Mouse (Mus musculus): Measurements from ENCODE around the gene Lmf1. TPM values are rescaled to one million over a fixed set of nuclear protein-coding genes. Genes with fewer than 3 reads are reported as not detected.

Lmf1 gene
- polyA plus RNA-seq, 2 experiments from 2014 or later, result 12.1 to 16.7 TPM

DNA sequence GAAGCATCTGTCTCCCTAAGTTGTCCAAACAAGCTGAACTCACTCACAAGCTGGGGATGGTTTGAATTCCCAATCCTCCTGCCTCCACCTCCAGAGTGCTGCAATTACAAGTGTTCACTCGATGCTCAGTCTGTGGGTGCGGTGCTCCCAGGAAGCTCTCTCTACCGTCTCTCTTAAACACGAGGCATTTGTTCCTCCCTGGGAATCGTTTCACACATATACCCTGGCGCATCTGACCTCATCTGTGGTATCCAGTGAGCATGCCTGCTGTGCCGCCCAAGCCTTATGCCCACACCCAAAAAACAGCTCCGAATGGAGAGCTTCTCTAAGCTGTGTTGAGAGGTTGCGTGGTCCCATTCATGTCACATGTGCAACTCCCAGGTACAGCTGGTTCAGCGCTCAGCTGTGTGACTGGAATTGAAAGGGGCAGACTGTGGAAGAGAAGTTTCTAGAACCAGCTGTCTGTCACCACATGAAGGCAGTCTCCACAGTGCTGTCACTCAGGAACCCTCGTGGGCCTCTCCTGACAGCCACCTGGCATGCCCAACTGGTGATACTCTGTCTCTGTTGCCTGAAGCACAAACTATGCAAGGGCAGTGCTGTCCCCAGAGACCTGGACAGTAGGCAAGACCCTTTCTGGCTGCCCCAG is 29.4 kb downstream of the Lmf1 start:
- ATAC-seq, result no peak

DNA sequence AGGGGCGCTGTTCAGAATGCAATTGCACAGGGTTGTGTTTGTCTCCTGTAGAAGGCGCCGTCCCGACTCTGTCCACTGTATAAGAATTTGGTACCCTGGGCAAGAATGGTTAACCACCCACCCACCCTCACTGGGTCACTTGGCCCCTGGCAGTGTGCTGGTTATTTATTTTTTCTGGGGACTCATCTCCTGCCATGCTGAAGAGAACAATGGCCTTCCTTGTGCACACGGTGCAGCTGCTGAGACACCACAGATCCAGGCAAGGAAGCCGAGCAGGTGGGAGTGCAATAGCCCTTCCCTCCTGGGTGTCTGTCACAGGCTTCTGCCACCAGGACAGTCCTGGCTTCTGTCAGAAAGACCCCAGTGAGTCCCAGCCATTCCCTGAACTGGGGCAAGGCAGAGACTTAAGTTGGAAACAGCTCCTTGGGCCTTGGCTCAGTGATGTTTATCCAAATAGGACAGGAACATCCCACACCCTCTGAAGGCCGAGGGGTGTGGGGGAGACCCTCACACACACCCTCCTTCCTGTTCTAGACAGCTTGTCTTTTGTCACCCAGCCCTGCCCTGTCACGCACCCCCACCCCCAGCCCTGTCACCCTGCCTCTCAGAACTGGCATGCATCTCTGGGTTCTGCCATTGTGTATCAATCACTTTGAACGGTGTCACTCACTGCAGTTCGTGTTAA is 30.1 kb downstream of the Lmf1 start:
- no peak for ATAC-seq

DNA sequence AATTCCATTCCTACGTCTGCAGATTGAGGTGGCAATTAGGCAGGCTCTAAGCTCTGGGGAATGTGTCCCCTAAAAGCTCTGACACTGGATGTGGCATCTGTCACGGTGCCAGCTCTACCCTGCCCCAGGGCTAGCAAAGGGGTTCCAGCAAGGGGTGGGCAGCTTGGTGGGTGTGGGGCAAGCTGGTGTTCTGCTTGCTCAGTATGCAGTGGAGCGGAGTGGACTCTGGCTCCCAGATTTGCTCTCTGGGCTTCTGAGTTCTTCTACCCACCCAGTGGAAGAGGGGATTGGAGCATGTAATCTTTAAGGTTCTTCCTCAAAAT is 30.6 kb downstream of the Lmf1 start:
- no peak for ATAC-seq

GRCm38 (mm10) chr17:25610151-25610550 is 31.3 kb downstream of the Lmf1 start:
- no peak for ATAC-seq

DNA sequence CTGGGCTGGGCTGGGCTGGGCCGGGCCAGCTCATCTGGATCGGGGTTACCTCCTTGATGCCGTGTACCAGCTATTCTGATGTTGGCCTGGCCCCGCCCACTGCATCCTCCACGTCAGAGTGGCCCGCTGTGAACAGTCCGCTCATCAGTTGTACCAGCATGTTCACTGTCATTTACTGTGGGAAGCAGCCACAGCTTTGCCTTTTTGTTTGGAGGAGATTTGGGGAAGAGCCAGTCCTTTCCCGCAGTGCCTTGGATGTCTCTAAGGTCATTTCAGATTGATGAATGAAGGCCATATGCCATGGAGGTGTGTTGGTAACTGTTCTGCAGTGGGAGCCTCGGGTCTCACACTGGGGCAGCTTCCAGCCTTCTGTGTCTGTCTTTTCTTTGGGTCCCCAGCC is 33.7 kb downstream of the Lmf1 start:
- ATAC-seq, result no peak

DNA sequence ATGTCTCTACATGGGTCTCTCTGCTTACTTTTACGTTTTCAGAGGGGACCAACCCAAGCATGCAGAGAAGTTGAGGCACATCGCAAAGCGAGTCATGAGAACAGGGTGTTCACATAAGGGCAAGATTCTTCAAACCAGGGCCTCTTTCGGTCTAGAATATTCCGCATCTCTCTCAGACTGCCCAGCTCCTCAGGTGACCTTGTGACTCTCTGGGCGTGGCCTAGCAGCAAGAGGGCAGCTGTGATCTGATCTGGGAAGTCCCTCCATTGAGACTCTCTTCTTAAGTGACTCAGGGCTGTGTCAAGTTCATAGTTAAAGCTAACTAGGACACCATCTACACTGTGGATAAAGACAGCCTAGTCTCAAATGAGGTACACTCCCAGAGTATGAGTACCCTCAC is 34.4 kb downstream of the Lmf1 start:
- ATAC-seq, result no peak

GRCm38 (mm10) chr17:25614723-25615510 is 36.0 kb downstream of the Lmf1 start:
- ATAC-seq, result no peak

DNA sequence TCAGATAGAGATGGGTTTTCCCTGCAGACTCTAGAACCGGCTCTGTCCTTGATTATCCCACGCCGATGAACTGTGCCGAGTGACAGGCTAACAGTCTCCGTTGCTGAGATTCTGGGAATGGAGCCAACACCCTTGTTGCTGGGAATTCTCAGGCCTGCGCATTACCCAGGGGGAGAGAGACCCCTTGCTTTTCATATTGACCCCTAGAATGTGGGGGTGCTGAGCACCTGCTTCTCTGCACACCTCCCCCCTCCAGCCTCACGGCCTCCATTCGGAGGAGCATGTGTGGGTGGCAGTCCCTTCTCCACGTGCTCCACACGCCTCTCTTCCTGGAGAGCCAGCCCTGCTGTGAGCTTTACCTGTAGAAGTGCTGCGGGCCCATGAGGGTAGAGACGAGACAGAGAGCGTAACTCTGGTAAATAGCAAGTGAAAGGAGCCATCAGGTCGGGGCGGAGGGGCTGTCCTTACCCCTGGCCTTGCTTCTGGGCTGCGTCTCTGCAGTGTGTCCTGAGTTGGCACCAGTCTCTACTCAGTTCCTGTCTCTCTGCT is 39.7 kb downstream of the Lmf1 start:
- ATAC-seq, result no peak

DNA sequence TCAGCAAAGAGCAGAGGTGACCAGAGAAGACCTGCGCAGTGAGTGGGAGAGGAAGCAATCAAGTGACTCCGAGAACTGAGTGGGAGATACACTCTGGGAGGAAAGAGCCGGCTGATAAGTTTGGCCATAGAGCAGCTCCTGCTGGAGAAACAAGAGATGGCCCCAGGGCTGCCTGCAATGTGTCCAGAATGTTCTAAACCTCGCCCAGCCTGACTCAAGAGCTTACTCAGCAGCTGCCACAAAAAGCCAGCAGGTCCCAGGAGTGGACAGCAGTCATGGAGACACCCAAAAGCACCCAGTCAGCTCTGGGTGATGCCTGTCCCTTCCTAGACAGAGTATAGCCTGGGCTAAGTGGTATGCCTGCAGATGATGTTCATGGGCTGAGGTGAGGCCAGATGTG is 44.6 kb downstream of the Lmf1 start:
- no peak for ATAC-seq

DNA sequence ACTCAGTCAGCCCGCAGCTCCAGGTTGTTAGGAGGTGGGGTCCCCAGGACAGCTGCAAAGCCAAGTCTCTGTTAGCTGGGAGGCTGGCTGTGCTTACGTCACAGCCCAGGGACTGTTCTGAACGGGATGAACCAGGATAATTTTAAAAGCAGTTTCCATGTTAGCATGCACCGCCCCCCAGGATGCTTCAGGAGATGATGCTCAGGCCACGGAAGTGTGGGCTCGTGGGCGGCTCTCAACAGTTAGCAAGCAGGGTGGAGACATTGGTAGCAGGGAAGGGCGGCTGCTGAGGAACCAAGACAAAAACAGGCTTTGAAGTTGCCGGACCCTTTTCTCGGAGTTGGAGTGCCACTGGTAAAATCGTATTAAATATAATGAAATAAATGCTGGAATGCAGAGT is 45.0 kb downstream of the Lmf1 start:
- no peak for ATAC-seq

GRCm38 (mm10) chr17:25624446-25625119 is 45.7 kb downstream of the Lmf1 start:
- no peak for ATAC-seq

DNA sequence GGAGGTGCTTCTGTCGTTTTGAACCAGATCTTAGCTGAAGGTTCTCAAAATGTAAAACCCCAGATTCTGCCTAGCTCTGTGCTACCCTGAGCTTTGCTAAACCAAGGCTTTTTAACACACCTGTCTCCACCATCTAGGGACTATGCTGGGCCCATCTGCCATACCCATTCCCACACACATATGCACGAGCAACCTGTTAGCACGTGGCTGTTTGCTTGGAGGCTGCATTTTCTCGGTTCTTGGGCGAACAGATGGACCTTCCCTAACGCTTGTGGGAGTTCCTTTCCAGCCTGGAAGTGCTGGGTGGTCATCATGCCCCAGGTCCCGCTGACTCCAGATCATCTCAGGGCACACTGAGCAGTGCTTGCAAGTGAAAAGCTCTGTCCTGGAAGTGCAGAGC is 46.4 kb downstream of the Lmf1 start:
- no peak for ATAC-seq

GRCm38 (mm10) chr17:25626196-25627043 is 47.5 kb downstream of the Lmf1 start:
- no peak for ATAC-seq

DNA sequence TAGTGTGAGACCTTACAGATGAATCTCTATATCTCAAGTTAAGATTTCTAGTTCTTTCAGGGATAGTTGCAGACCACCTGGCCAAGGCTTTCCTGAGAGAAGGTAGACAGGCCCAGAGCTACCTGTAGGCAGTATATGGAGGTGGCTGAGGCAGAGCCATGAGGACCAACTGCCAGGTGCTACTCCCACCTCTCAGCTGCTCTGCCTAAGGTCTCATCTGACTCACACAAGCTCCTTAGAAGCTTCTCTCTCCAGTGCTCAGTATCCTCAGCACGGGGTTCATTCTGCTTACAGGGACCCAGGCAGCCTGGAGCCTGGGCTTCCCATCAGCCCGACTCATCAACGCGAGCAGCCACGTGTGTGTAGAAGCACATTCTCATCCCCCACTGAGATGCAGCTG is 51.4 kb downstream of the Lmf1 start:
- no peak for ATAC-seq

DNA sequence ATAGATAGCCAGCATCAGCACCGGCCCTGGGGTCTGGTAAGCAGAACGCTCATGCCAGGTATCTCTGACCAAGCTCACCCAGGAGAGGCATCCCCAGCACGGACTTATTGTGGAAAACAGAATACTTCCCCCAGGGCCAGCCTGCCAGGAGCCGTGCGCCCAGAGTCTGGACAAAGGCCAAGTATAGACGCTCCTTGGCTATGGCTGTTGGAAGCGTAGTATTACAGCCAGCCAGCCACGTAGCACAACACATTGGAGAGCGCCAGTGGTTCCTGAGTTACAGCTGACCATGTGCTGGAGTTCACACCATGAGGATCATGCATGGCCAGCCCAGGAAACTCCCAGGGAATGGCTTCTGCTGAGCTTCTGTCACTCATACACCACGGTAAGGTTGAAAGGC is 55.2 kb downstream of the Lmf1 start:
- ATAC-seq, result no peak

DNA sequence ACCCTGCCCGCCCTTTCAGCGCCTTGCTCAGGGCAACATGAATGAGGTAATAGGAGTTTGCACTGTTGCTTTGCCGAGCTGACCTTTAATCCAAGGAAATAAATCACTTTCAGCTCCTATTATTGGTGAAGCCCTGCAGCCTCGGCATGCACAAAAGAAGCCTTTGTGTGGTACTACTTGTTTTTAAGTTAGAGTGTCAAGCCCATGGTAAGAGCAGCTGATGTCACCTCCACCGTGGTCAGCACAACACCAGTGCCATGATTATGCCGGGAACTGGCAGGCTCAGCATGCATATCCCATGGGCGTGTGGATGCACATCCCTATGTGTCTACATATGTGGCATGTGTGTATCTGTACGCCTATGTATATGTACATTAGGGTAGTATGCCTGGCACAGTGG is 56.5 kb downstream of the Lmf1 start:
- ATAC-seq, result no peak

- ATAC-seq, result no peak
These were observed 56.9 kb downstream of the Lmf1 start for GRCm38 (mm10) chr17:25635806-25636205.

- ATAC-seq, result no peak
These were observed 59.1 kb downstream of the Lmf1 start for GRCm38 (mm10) chr17:25637986-25638385.

- no peak for ATAC-seq
These were observed 59.6 kb downstream of the Lmf1 start for GRCm38 (mm10) chr17:25638442-25638841.

GRCm38 (mm10) chr17:25640956-25641355 is 62.1 kb downstream of the Lmf1 start:
- no peak for ATAC-seq

- ATAC-seq, result no peak
These were observed 63.1 kb downstream of the Lmf1 start for GRCm38 (mm10) chr17:25642032-25642431.

Data from activated CD4-positive, CD25-positive, alpha-beta regulatory T cell, adult 4 months (primary cell).